Mouse (Mus musculus): ENCODE measurements around the gene Acan.

- TF ChIP-seq GATA1 (IDR thresholded peaks at IDR 0.05; ENCODE audit: low read length) = no peak
- TF ChIP-seq TAL1 (IDR thresholded peaks at IDR 0.05; ENCODE audit: low read length) = no peak
Measured at GRCm38 (mm10) chr7:79052521-79053382, 531 bp upstream of the Acan start.

Measured in erythroblast, embryonic 14.5 days (primary cell).